In the genomic region with DNA sequence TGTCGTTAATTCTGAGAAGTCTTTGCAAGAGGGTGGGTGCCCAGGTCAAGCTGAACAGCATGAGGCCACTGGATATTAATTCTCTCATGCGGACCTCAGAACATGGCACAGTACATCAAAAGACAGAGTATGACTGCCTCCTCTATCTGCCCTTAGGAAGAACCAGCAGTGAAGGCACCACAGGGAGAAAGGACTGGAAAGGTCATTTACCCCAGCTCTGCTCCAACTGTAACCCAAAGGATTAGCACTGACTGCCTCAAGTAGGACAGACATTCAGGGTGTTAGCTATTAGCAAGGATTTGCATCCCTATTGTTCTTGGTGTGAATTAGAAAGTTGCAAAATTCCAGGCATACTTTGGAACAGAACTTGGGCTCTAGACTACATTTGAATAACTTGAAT, we compare ENCODE assay signal across 31 mouse cellular contexts. TPM values are rescaled to one million over a fixed set of nuclear protein-coding genes. Genes with fewer than 3 reads are reported as not detected.
DNase-seq lines count a peak whose midpoint lies in the region; ATAC-seq and TF ChIP-seq lines count a peak whose summit lies in the region.
"Had no signal": no experiment of that assay in that cellular context is flagged by ENCODE, and none has a peak within 500 bp of the region (broad histone marks: within the 10 kb centered on the region; RNA-seq: fewer than 3 reads in every experiment).

No protein-coding gene starts in this region.

- H3K9me3 ChIP-seq in MEL (replicated peaks; ENCODE audit: insufficient read depth, low read length) = no peaks in the 10 kb centered on the region
- H3K9me3 ChIP-seq: forebrain, embryonic 10.5 days; forebrain, embryonic 13.5 days; heart, embryonic 12.5 days; heart, embryonic 15.5 days had no signal

- DNase-seq in MEL (ENCODE audit: low read depth, low spot score) = peak; percentile 38
- DNase-seq in R1 (ENCODE audit: low read depth, low spot score) = peak; percentile 66
- no peak for DNase-seq in heart, postnatal 4 days
- no peak for DNase-seq in frontal cortex, postnatal 14 days (ENCODE audit: low spot score in 2 of 2)
- DNase-seq in left cerebral cortex, adult 11 months (ENCODE audit: low spot score) = no peak
- no peak for DNase-seq in kidney, adult 9 months
- DNase-seq: adrenal gland, postnatal 10 days; adrenal gland, postnatal 36 days; B cell, adult 2 months; cerebellum, adult 11-12 months; cerebellum, adult 8-10 months; cerebellum, postnatal 10 days; cerebellum, postnatal 36 days; gastrocnemius, postnatal 25 days; heart, adult 18-20 months; heart, postnatal 10 days; heart, postnatal 36 days had no signal

- no peak for TF ChIP-seq EP300 in MEL (IDR thresholded peaks at IDR 0.05; ENCODE audit: low read depth in 1 of 2, low read length in 2 of 2)

- no peak overlapping the region for H3K27ac ChIP-seq in MEL (ENCODE audit: control insufficient read depth, low read depth, low read length)
- H3K27ac ChIP-seq: forebrain, embryonic 10.5 days; forebrain, embryonic 13.5 days; heart, embryonic 15.5 days; hindbrain, embryonic 14.5 days; hindbrain, postnatal 0 days had no signal

- TF ChIP-seq POLR2A in MEL (IDR thresholded peaks at IDR 0.05; ENCODE audit: control insufficient read depth in 1 of 2, insufficient read depth in 1 of 2, low read depth in 1 of 2, low read length in 2 of 2, poor library complexity in 1 of 2) = no peak

- ATAC-seq in common myeloid progenitor, adult 5-6 weeks (replicated peaks; ENCODE audit: low read depth, poor library complexity, severe bottlenecking) = peak; percentile 25; the same call in 1 of the 2 replicates
- ATAC-seq: forebrain, embryonic 13.5 days; forebrain, embryonic 16.5 days; hindbrain, postnatal 0 days; inflammation-experienced regulatory T-cells, adult 6 months; intestine, embryonic 16.5 days had no signal

- no peak overlapping the region for H3K9ac ChIP-seq in MEL (ENCODE audit: control insufficient read depth, low read depth, low read length, poor library complexity, severe bottlenecking)
- H3K9ac ChIP-seq: forebrain, embryonic 13.5 days; heart, embryonic 12.5 days; heart, embryonic 15.5 days; hindbrain, embryonic 14.5 days had no signal

- no peak for TF ChIP-seq RAD21 in MEL (IDR thresholded peaks at IDR 0.05; ENCODE audit: low read depth, low read length)

- no peaks in the 10 kb centered on the region for H3K36me3 ChIP-seq in MEL (ENCODE audit: control insufficient read depth in 1 of 2, insufficient read depth in 2 of 2, low read length in 2 of 2)
- H3K36me3 ChIP-seq: forebrain, embryonic 10.5 days; heart, embryonic 12.5 days; heart, embryonic 15.5 days had no signal

- no peak for TF ChIP-seq CTCF in MEL (IDR thresholded peaks at IDR 0.05 in 2 of 3, conservative IDR thresholded peaks at IDR 0.05 in 1 of 3; ENCODE audit: control insufficient read depth in 1 of 3, insufficient read depth in 1 of 3, low read depth in 2 of 3, low read length in 3 of 3, poor library complexity in 1 of 3, severe bottlenecking in 1 of 3)

- H3K79me2 ChIP-seq in MEL (ENCODE audit: control insufficient read depth, insufficient read depth, low read length, poor library complexity) = no peaks in the 10 kb centered on the region

- H3K4me1 ChIP-seq in MEL (ENCODE audit: control insufficient read depth in 1 of 2, insufficient read depth in 2 of 2, low read length in 2 of 2) = no peaks in the 10 kb centered on the region
- H3K4me1 ChIP-seq: forebrain, embryonic 13.5 days; heart, embryonic 15.5 days had no signal

- H3K27me3 ChIP-seq in MEL (ENCODE audit: control insufficient read depth in 1 of 2, insufficient read depth in 2 of 2, low read length in 2 of 2) = peaks cover 2 to 5% of the 10 kb centered on the region in 2 experiments; a peak in 2 of 4 replicates
- H3K27me3 ChIP-seq: CH12.LX; forebrain, embryonic 13.5 days; heart, embryonic 12.5 days; heart, embryonic 15.5 days had no signal

- H3K4me3 ChIP-seq in MEL (ENCODE audit: control insufficient read depth in 1 of 2, insufficient read depth in 1 of 2, low read depth in 2 of 2, low read length in 2 of 2) = no peak overlapping the region
- H3K4me3 ChIP-seq: forebrain, embryonic 10.5 days; forebrain, embryonic 13.5 days; heart, embryonic 12.5 days; heart, embryonic 15.5 days had no signal

TF ChIP-seq in MEL, 35 proteins besides CTCF, POLR2A, EP300 and RAD21:
- TF ChIP-seq SMC3 (IDR thresholded peaks at IDR 0.05; ENCODE audit: low read depth, low read length) (no peak), MAZ (IDR thresholded peaks at IDR 0.05; ENCODE audit: low read depth, low read length) (no peak), GABPA (IDR thresholded peaks at IDR 0.05; ENCODE audit: low read depth, low read length) (no peak)

RNA-seq across cellular contexts. Expression of gene Gm7271, which starts 58.2 kb away (rescaled TPM):
- total RNA-seq in MEL (2012; rRNA removed) = not detected in 2 replicates
- not detected for polyA plus RNA-seq in MEL (2012; ENCODE audit: insufficient read depth in 1 of 2, insufficient read length in 2 of 2, low read depth in 1 of 2, low replicate concordance in 2 of 2, missing spikeins in 1 of 2)
- not detected in 2 replicates for total RNA-seq in common myeloid progenitor, adult 5-6 weeks (2017)
- total RNA-seq in heart, postnatal 4 days (2021) = not detected
- total RNA-seq: adrenal gland, adult 18-20 months; adrenal gland, postnatal 10 days; adrenal gland, postnatal 36 days; CH12.LX; gastrocnemius, adult 8-10 months; gastrocnemius, postnatal 25 days; heart, adult 18-20 months; heart, postnatal 10 days; heart, postnatal 36 days; hindbrain, postnatal 0 days had no signal
- polyA plus RNA-seq: forebrain, embryonic 10.5 days; forebrain, embryonic 13.5 days; forebrain, embryonic 16.5 days; gonadal fat pad, adult 2 months; heart, embryonic 12.5 days; heart, embryonic 15.5 days; hindbrain, embryonic 14.5 days; inflammation-experienced regulatory T-cells, adult 6 months; intestine, embryonic 16.5 days had no signal

Comparison
In these comparisons a context has a peak if more than half of its experiments do, and no peak if none do; other contexts are left out.
1. DNase-seq: peak in MEL (single experiment) and R1 (single experiment); none in heart, postnatal 4 days (single experiment), frontal cortex, postnatal 14 days (0 of 2), left cerebral cortex, adult 11 months (single experiment) and kidney, adult 9 months (single experiment).